Mouse (Mus musculus): ENCODE results near the gene Ccl9.

DNA sequence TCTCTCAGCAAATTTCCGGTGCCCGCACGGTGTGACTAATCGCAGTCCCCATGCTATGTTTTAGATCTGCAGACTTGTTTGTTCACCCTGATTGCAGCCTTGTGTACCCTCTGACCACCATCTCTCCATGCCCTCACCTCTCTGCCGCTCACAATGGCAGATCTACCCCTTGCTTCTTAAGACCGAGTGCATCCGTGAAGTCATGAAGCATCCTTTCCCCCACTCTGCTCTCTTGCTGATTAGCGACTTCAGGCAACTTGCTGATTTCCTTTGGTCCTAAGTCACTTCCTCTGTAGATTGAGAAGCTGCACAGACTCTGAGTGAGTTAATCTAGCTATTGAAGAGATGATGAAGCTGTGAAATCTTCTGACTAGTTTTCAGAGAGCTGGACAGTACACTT is 44.3 kb downstream of the Ccl9 start:
- TF ChIP-seq CTCF (IDR thresholded peaks at IDR 0.05; ENCODE audit: extremely low read depth, insufficient read depth, insufficient read length, insufficient replicate concordance) (no peak), POLR2A (IDR thresholded peaks at IDR 0.05; ENCODE audit: low read depth, low read length) (no peak)

Measured in spleen, adult 2 months (tissue).